Mouse (Mus musculus) MEL (cell line): ENCODE results near the gene Fez2. TPM values are rescaled to one million over a fixed set of nuclear protein-coding genes. Genes with fewer than 3 reads are reported as not detected.

Experiments used
- DNase-seq: peaks from one replicate; pipeline ENCODE4 v3.0.0; 2011; ENCODE audit warnings: low read depth, low spot score
- H3K27ac ChIP-seq: 2 replicates; pipeline ENCODE4 v1.5.1; 2012; ENCODE audit warnings: low read depth, mild to moderate bottlenecking, control low read depth, low read length, moderate library complexity; ENCODE audit not compliant: control insufficient read depth
- H3K27me3 ChIP-seq, 2 experiments: fragments of 150-350 bp in 1 of 2; sonication (generic) in 1 of 2; 2 replicates each; pipeline ENCODE4 v1.6.1; 2012; ENCODE audit warnings: low read length in 2 of 2, mild to moderate bottlenecking in 2 of 2, improper control_type of control experiment in 1 of 2, moderate library complexity in 1 of 2; ENCODE audit not compliant: insufficient read depth in 2 of 2, control insufficient read depth in 1 of 2
- H3K36me3 ChIP-seq, 2 experiments: 2 replicates each; pipeline ENCODE4 v1.6.1; 2012 to 2014; ENCODE audit warnings: low read length in 2 of 2, improper control_type of control experiment in 1 of 2, inconsistent platforms in 1 of 2, mild to moderate bottlenecking in 1 of 2; ENCODE audit not compliant: insufficient read depth in 2 of 2, control insufficient read depth in 1 of 2
- H3K4me1 ChIP-seq, 2 experiments: fragments of 150-350 bp in 1 of 2; sonication (generic) in 1 of 2; 2 replicates each; pipeline ENCODE4 v1.6.1; 2012; ENCODE audit warnings: low read length in 2 of 2, improper control_type of control experiment in 1 of 2, mild to moderate bottlenecking in 1 of 2; ENCODE audit not compliant: insufficient read depth in 2 of 2, control insufficient read depth in 1 of 2
- H3K4me3 ChIP-seq, 2 experiments: fragments of 150-350 bp in 1 of 2; sonication (generic) in 1 of 2; 2 replicates each; pipeline ENCODE4 v1.5.1; 2012; ENCODE audit warnings: low read depth in 2 of 2, low read length in 2 of 2, mild to moderate bottlenecking in 2 of 2, moderate library complexity in 2 of 2, control low read depth in 1 of 2, improper control_type of control experiment in 1 of 2; ENCODE audit not compliant: control insufficient read depth in 1 of 2, insufficient read depth in 1 of 2
- H3K79me2 ChIP-seq: 2 replicates; pipeline ENCODE4 v1.6.1; 2012; ENCODE audit warnings: mild to moderate bottlenecking, low read length, moderate library complexity; ENCODE audit not compliant: control insufficient read depth, poor library complexity, insufficient read depth
- H3K9ac ChIP-seq: 2 replicates; pipeline ENCODE4 v1.6.1; 2012; ENCODE audit warnings: low read depth, mild to moderate bottlenecking, control low read depth, low read length, moderate library complexity; ENCODE audit not compliant: control insufficient read depth, poor library complexity, severe bottlenecking
- H3K9me3 ChIP-seq: fragments of 150-350 bp; sonication (generic); replicated peaks from 2 replicates; pipeline ENCODE4 v1.6.1; 2012; ENCODE audit warnings: mild to moderate bottlenecking, low read length, improper control_type of control experiment, moderate library complexity; ENCODE audit not compliant: insufficient read depth
- BHLHE40 ChIP-seq: IDR thresholded peaks from 2 replicates; pipeline ENCODE4 v1.6.1; 2012; ENCODE audit warnings: low read depth, mild to moderate bottlenecking, inconsistent platforms, low read length, improper control_type of control experiment, borderline replicate concordance
- CHD2 ChIP-seq: IDR thresholded peaks from 2 replicates; pipeline ENCODE4 v1.6.1; 2011; ENCODE audit warnings: low read length, improper control_type of control experiment
- ELF1 ChIP-seq: IDR thresholded peaks from 2 replicates; pipeline ENCODE4 v1.6.1; 2014; ENCODE audit warnings: low read depth, mild to moderate bottlenecking, inconsistent platforms, low read length, improper control_type of control experiment, moderate library complexity
- EP300 ChIP-seq, 2 experiments: IDR thresholded peaks; 2 replicates each; pipeline ENCODE4 v1.6.1; 2011; ENCODE audit warnings: improper control_type of control experiment in 2 of 2, low read length in 2 of 2, low read depth in 1 of 2, mild to moderate bottlenecking in 1 of 2
- ETS1 ChIP-seq: IDR thresholded peaks from 2 replicates; pipeline ENCODE4 v1.6.1; 2012; ENCODE audit warnings: low read depth, mild to moderate bottlenecking, inconsistent platforms, low read length, improper control_type of control experiment, moderate library complexity
- GABPA ChIP-seq: IDR thresholded peaks from 2 replicates; pipeline ENCODE4 v1.6.1; 2012; ENCODE audit warnings: low read depth, mild to moderate bottlenecking, inconsistent platforms, low read length, improper control_type of control experiment, moderate library complexity
- HCFC1 ChIP-seq: IDR thresholded peaks from 2 replicates; pipeline ENCODE4 v1.6.1; 2012; ENCODE audit warnings: low read depth, mild to moderate bottlenecking, inconsistent platforms, low read length, improper control_type of control experiment, moderate library complexity
- KAT2A ChIP-seq: conservative IDR thresholded peaks from 2 replicates; pipeline ENCODE4 v1.6.1; 2012; ENCODE audit warnings: low read depth, low read length, improper control_type of control experiment, inconsistent platforms
- MAX ChIP-seq: IDR thresholded peaks from 2 replicates; pipeline ENCODE4 v1.6.1; 2011; ENCODE audit warnings: low read length, improper control_type of control experiment
- MEF2A ChIP-seq: IDR thresholded peaks from 2 replicates; pipeline ENCODE4 v1.6.1; 2014; ENCODE audit warnings: low read depth, mild to moderate bottlenecking, inconsistent platforms, low read length, improper control_type of control experiment; ENCODE audit not compliant: poor library complexity, insufficient replicate concordance, severe bottlenecking; ENCODE audit errors: extremely low read depth
- MYB ChIP-seq: IDR thresholded peaks from 2 replicates; pipeline ENCODE4 v1.6.1; 2011; ENCODE audit warnings: mild to moderate bottlenecking, low read depth, low read length, improper control_type of control experiment
- MYC ChIP-seq: IDR thresholded peaks from 2 replicates; pipeline ENCODE4 v1.6.1; 2011; ENCODE audit warnings: low read depth, mild to moderate bottlenecking, low read length, improper control_type of control experiment, moderate library complexity
- NELFE ChIP-seq: IDR thresholded peaks from 2 replicates; pipeline ENCODE4 v1.6.1; 2011; ENCODE audit warnings: low read depth, low read length, improper control_type of control experiment
- NRF1 ChIP-seq: IDR thresholded peaks from 2 replicates; pipeline ENCODE4 v1.6.1; 2014; ENCODE audit warnings: low read depth, mild to moderate bottlenecking, inconsistent platforms, low read length, improper control_type of control experiment, moderate library complexity; ENCODE audit not compliant: poor library complexity, insufficient read depth, severe bottlenecking
- POLR2AphosphoS5 ChIP-seq: IDR thresholded peaks from 2 replicates; pipeline ENCODE4 v1.6.1; 2012; ENCODE audit warnings: low read depth, borderline replicate concordance, mild to moderate bottlenecking, inconsistent platforms, low read length, moderate library complexity, mixed read lengths
- TCF12 ChIP-seq: IDR thresholded peaks from 2 replicates; pipeline ENCODE4 v1.6.1; 2014; ENCODE audit warnings: low read depth, mild to moderate bottlenecking, inconsistent platforms, low read length, improper control_type of control experiment, moderate library complexity
- USF2 ChIP-seq, 2 experiments: IDR thresholded peaks; 2 replicates each; pipeline ENCODE4 v1.6.1; 2011 to 2012; ENCODE audit warnings: improper control_type of control experiment in 2 of 2, low read length in 2 of 2, borderline replicate concordance in 1 of 2, inconsistent platforms in 1 of 2, low read depth in 1 of 2, mild to moderate bottlenecking in 1 of 2; ENCODE audit not compliant: insufficient read depth in 1 of 2
- ZC3H11A ChIP-seq: IDR thresholded peaks from 2 replicates; pipeline ENCODE4 v1.6.1; 2012; ENCODE audit warnings: low read depth, mild to moderate bottlenecking, inconsistent platforms, low read length, improper control_type of control experiment
- ZNF384 ChIP-seq: IDR thresholded peaks from 2 replicates; pipeline ENCODE4 v1.6.1; 2012; ENCODE audit warnings: low read depth, mild to moderate bottlenecking, inconsistent platforms, low read length, improper control_type of control experiment
- polyA plus RNA-seq, 2 experiments: library from polyadenylated mRNA; stranded (reverse) in 1 of 2; unstranded in 1 of 2; fragments of >175 nt in 1 of 2; fragments of >200 nt in 1 of 2; gene quantifications; 2 replicates each; pipeline versions ENCODE4 v1.2.1 to v1.2.4; 2012; ENCODE audit warnings: low replicate concordance in 2 of 2, low read depth in 1 of 2; ENCODE audit not compliant: insufficient read length in 2 of 2, insufficient read depth in 1 of 2, missing spikeins in 1 of 2
- total RNA-seq: library from RNA; depleted of rRNA; stranded (reverse); fragments of 300-350 nt; gene quantifications from 2 replicates; pipeline ENCODE4 v1.2.3, GENCODE M21; 2012

The Fez2 gene
- total and polyA plus RNA-seq, 3 experiments = 11.7 to 17.4 TPM; not detected in 1

GRCm38 (mm10) chr17:78389573-78389972, 28.4 kb downstream of the Fez2 start:
- H3K27ac ChIP-seq = no peak overlapping the region
- H3K4me3 ChIP-seq = no peak overlapping the region
- no peak for DNase-seq
- TF ChIP-seq ZNF384 (no peak), GABPA (no peak), CHD2 (no peak), NELFE (no peak), NRF1 (no peak), USF2 (IDR thresholded peaks at IDR 0.05; ENCODE audit: borderline replicate concordance in 1 of 2, insufficient read depth in 1 of 2, low read depth in 1 of 2, low read length in 2 of 2) (no peak), ZC3H11A (no peak), MEF2A (no peak)
- H3K9me3 ChIP-seq = no peaks in the 10 kb centered on the region
- no peaks in the 10 kb centered on the region for H3K36me3 ChIP-seq
- H3K9ac ChIP-seq = no peak overlapping the region
- H3K79me2 ChIP-seq = no peaks in the 10 kb centered on the region
- H3K4me1 ChIP-seq = no peaks in the 10 kb centered on the region
- no peaks in the 10 kb centered on the region for H3K27me3 ChIP-seq

- H3K79me2 ChIP-seq = no peaks in the 10 kb centered on the region
- H3K9ac ChIP-seq = no peak overlapping the region
- no peaks in the 10 kb centered on the region for H3K4me1 ChIP-seq
- no peak overlapping the region for H3K4me3 ChIP-seq
- no peaks in the 10 kb centered on the region for H3K27me3 ChIP-seq
- no peaks in the 10 kb centered on the region for H3K9me3 ChIP-seq
- TF ChIP-seq POLR2AphosphoS5 (no peak), ELF1 (no peak), BHLHE40 (no peak), TCF12 (no peak), ZC3H11A (no peak), USF2 (IDR thresholded peaks at IDR 0.05; ENCODE audit: borderline replicate concordance in 1 of 2, insufficient read depth in 1 of 2, low read depth in 1 of 2, low read length in 2 of 2) (no peak), KAT2A (no peak), EP300 (IDR thresholded peaks at IDR 0.05; ENCODE audit: low read depth in 1 of 2, low read length in 2 of 2) (no peak), GABPA (no peak), HCFC1 (no peak), ZNF384 (no peak), ETS1 (no peak), MYC (no peak), MAX (no peak), NELFE (no peak), MYB (no peak)
- DNase-seq = no peak
- no peak overlapping the region for H3K27ac ChIP-seq
- no peaks in the 10 kb centered on the region for H3K36me3 ChIP-seq
Measured at GRCm38 (mm10) chr17:78388101-78388847, 29.7 kb downstream of the Fez2 start.
